Mouse (Mus musculus): ENCODE measurements around the gene Gm28035. TPM values are rescaled to one million over a fixed set of nuclear protein-coding genes. Genes with fewer than 3 reads are reported as not detected.
A peak's percentile ranks its signal among the peaks of the same experiment; 100 is the strongest.

Gene Gm28035
- polyA plus RNA-seq, 1 experiment from 2014 or later: 0.25 TPM

- Histone ChIP-seq H3K27me3 (ENCODE audit: control insufficient read depth, insufficient read depth, low read length) (no peaks in the 10 kb centered on the region), H3K4me1 (ENCODE audit: control insufficient read depth, insufficient read depth, low read length) (0 out of 2 replicates have a peak, but pooled peaks cover 12% of the 10 kb centered on the region), H3K4me2 (ENCODE audit: low read length) (no peak overlapping the region), H3K4me3 (replicated peaks; ENCODE audit: low read depth, low read length) (no peak overlapping the region), H3K27ac (replicated peaks; ENCODE audit: low read depth, low read length) (no peak overlapping the region), H3K9ac (replicated peaks; ENCODE audit: low read length) (no peak overlapping the region), H3K36me3 (ENCODE audit: control insufficient read depth, insufficient read depth, low read length) (peaks cover 70% of the 10 kb centered on the region), H3K9me3 (ENCODE audit: control insufficient read depth, low read length) (no peaks in the 10 kb centered on the region)
- ATAC-seq (ENCODE audit: low FRiP score, low TSS enrichment) (peak; percentile 53; the same call in 1 of the 2 replicates), DNase-seq (peak; percentile 78)
- WGBS: 58% methylated on average over 4 of the region's 4 CpGs
Measured at GRCm38 (mm10) chr2:30262840-30263441, 22.6 kb downstream of the Gm28035 start.

GRCm38 (mm10) chr2:30263811-30264210 lies 23.4 kb downstream of the Gm28035 start:
- 0 out of 2 replicates have a peak, but pooled peaks cover 12% of the 10 kb centered on the region for H3K4me1 ChIP-seq (ENCODE audit: control insufficient read depth, insufficient read depth, low read length)
- ATAC-seq (ENCODE audit: low FRiP score, low TSS enrichment) (no peak), DNase-seq (no peak)
- no peak overlapping the region for H3K27ac ChIP-seq (replicated peaks; ENCODE audit: low read depth, low read length)
- H3K27me3 ChIP-seq (ENCODE audit: control insufficient read depth, insufficient read depth, low read length): no peaks in the 10 kb centered on the region
- no peaks in the 10 kb centered on the region for H3K9me3 ChIP-seq (ENCODE audit: control insufficient read depth, low read length)
- no peak overlapping the region for H3K4me3 ChIP-seq (replicated peaks; ENCODE audit: low read depth, low read length)
- no peak overlapping the region for H3K9ac ChIP-seq (replicated peaks; ENCODE audit: low read length)
- H3K4me2 ChIP-seq (ENCODE audit: low read length): no peak overlapping the region
- 95% methylated on average over 6 of the region's 6 CpGs for WGBS
- H3K36me3 ChIP-seq (ENCODE audit: control insufficient read depth, insufficient read depth, low read length): peaks cover 68% of the 10 kb centered on the region

- DNase-seq (no peak), ATAC-seq (ENCODE audit: low FRiP score, low TSS enrichment) (no peak)
- H3K9ac ChIP-seq (replicated peaks; ENCODE audit: low read length): no peak overlapping the region
- H3K36me3 ChIP-seq (ENCODE audit: control insufficient read depth, insufficient read depth, low read length): peaks cover 57% of the 10 kb centered on the region
- peak overlapping the region; percentile 64 for H3K27ac ChIP-seq (replicated peaks; ENCODE audit: low read depth, low read length)
- H3K4me3 ChIP-seq (replicated peaks; ENCODE audit: low read depth, low read length): no peak overlapping the region
- no peaks in the 10 kb centered on the region for H3K27me3 ChIP-seq (ENCODE audit: control insufficient read depth, insufficient read depth, low read length)
- H3K4me2 ChIP-seq (ENCODE audit: low read length): no peak overlapping the region
- 75% methylated on average over 7 of the region's 7 CpGs for WGBS
- no peaks in the 10 kb centered on the region for H3K9me3 ChIP-seq (ENCODE audit: control insufficient read depth, low read length)
- 0 out of 2 replicates have a peak, but pooled peaks cover 12% of the 10 kb centered on the region for H3K4me1 ChIP-seq (ENCODE audit: control insufficient read depth, insufficient read depth, low read length)
Measured at GRCm38 (mm10) chr2:30264671-30265519, 24.5 kb downstream of the Gm28035 start.

GRCm38 (mm10) chr2:30265767-30266253 lies 25.4 kb downstream of the Gm28035 start, which contains the start of gene Phyhd1:
Phyhd1 (plus strand) TSS chr2:30266203.
- peak within 1 kb of the TSS; percentile 64 for H3K27ac ChIP-seq (replicated peaks; ENCODE audit: low read depth, low read length)
- no peak within 1 kb of the TSS for H3K4me2 ChIP-seq (ENCODE audit: low read length)
- H3K4me3 ChIP-seq (replicated peaks; ENCODE audit: low read depth, low read length): no peak within 1 kb of the TSS
- 0 out of 2 replicates have a peak within 1 kb of the TSS, but pooled peaks have one; percentile 12 for H3K9ac ChIP-seq (replicated peaks; ENCODE audit: low read length)
- no peaks in the 10 kb centered on the region for H3K9me3 ChIP-seq (ENCODE audit: control insufficient read depth, low read length)
- WGBS: 29% methylated on average over 5 of the region's 5 CpGs
- ATAC-seq (ENCODE audit: low FRiP score, low TSS enrichment) (no peak), DNase-seq (peak; percentile 44)
- H3K27me3 ChIP-seq (ENCODE audit: control insufficient read depth, insufficient read depth, low read length): no peaks in the 10 kb centered on the region
- 0 out of 2 replicates have a peak, but pooled peaks cover 12% of the 10 kb centered on the region for H3K4me1 ChIP-seq (ENCODE audit: control insufficient read depth, insufficient read depth, low read length)
- peaks cover 48% of the 10 kb centered on the region for H3K36me3 ChIP-seq (ENCODE audit: control insufficient read depth, insufficient read depth, low read length)

GRCm38 (mm10) chr2:30266392-30266941 lies 26.1 kb downstream of the Gm28035 start:
- Histone ChIP-seq H3K27ac (replicated peaks; ENCODE audit: low read depth, low read length) (peak overlapping the region; percentile 64), H3K9ac (replicated peaks; ENCODE audit: low read length) (0 out of 2 replicates have a peak overlapping the region, but pooled peaks have one; percentile 12), H3K4me1 (ENCODE audit: control insufficient read depth, insufficient read depth, low read length) (0 out of 2 replicates have a peak, but pooled peaks cover 12% of the 10 kb centered on the region), H3K9me3 (ENCODE audit: control insufficient read depth, low read length) (no peaks in the 10 kb centered on the region), H3K36me3 (ENCODE audit: control insufficient read depth, insufficient read depth, low read length) (peaks cover 42% of the 10 kb centered on the region), H3K27me3 (ENCODE audit: control insufficient read depth, insufficient read depth, low read length) (no peaks in the 10 kb centered on the region), H3K4me2 (ENCODE audit: low read length) (no peak overlapping the region), H3K4me3 (replicated peaks; ENCODE audit: low read depth, low read length) (no peak overlapping the region)
- peak; percentile 43 for DNase-seq
- WGBS: 14% methylated on average over 4 of the region's 4 CpGs
- no peak for ATAC-seq (ENCODE audit: low FRiP score, low TSS enrichment)

GRCm38 (mm10) chr2:30267466-30267865 lies 27.1 kb downstream of the Gm28035 start:
- no peaks in the 10 kb centered on the region for H3K27me3 ChIP-seq (ENCODE audit: control insufficient read depth, insufficient read depth, low read length)
- H3K9ac ChIP-seq (replicated peaks; ENCODE audit: low read length): no peak overlapping the region
- no peak overlapping the region for H3K4me2 ChIP-seq (ENCODE audit: low read length)
- H3K4me3 ChIP-seq (replicated peaks; ENCODE audit: low read depth, low read length): no peak overlapping the region
- ATAC-seq (ENCODE audit: low FRiP score, low TSS enrichment) (no peak), DNase-seq (no peak)
- H3K4me1 ChIP-seq (ENCODE audit: control insufficient read depth, insufficient read depth, low read length): 0 out of 2 replicates have a peak, but pooled peaks cover 12% of the 10 kb centered on the region
- H3K27ac ChIP-seq (replicated peaks; ENCODE audit: low read depth, low read length): no peak overlapping the region
- H3K36me3 ChIP-seq (ENCODE audit: control insufficient read depth, insufficient read depth, low read length): peaks cover 32% of the 10 kb centered on the region
- WGBS: 94% methylated on average over 2 of the region's 2 CpGs
- no peaks in the 10 kb centered on the region for H3K9me3 ChIP-seq (ENCODE audit: control insufficient read depth, low read length)

GRCm38 (mm10) chr2:30268371-30268770 lies 28.0 kb downstream of the Gm28035 start:
- Histone ChIP-seq H3K27ac (replicated peaks; ENCODE audit: low read depth, low read length) (no peak overlapping the region), H3K36me3 (ENCODE audit: control insufficient read depth, insufficient read depth, low read length) (peaks cover 28% of the 10 kb centered on the region), H3K9ac (replicated peaks; ENCODE audit: low read length) (no peak overlapping the region), H3K4me3 (replicated peaks; ENCODE audit: low read depth, low read length) (no peak overlapping the region), H3K9me3 (ENCODE audit: control insufficient read depth, low read length) (no peaks in the 10 kb centered on the region), H3K27me3 (ENCODE audit: control insufficient read depth, insufficient read depth, low read length) (no peaks in the 10 kb centered on the region), H3K4me1 (ENCODE audit: control insufficient read depth, insufficient read depth, low read length) (0 out of 2 replicates have a peak, but pooled peaks cover 12% of the 10 kb centered on the region), H3K4me2 (ENCODE audit: low read length) (no peak overlapping the region)
- no peak for DNase-seq
- WGBS: 61% methylated on average over 4 of the region's 4 CpGs
- ATAC-seq (ENCODE audit: low FRiP score, low TSS enrichment): no peak

- H3K4me1 ChIP-seq (ENCODE audit: control insufficient read depth, insufficient read depth, low read length): 0 out of 2 replicates have a peak, but pooled peaks cover 12% of the 10 kb centered on the region
- H3K36me3 ChIP-seq (ENCODE audit: control insufficient read depth, insufficient read depth, low read length): peaks cover 18% of the 10 kb centered on the region
- no peak overlapping the region for H3K9ac ChIP-seq (replicated peaks; ENCODE audit: low read length)
- no peak for ATAC-seq (ENCODE audit: low FRiP score, low TSS enrichment)
- DNase-seq: no peak
- no peaks in the 10 kb centered on the region for H3K27me3 ChIP-seq (ENCODE audit: control insufficient read depth, insufficient read depth, low read length)
- H3K9me3 ChIP-seq (ENCODE audit: control insufficient read depth, low read length): no peaks in the 10 kb centered on the region
- no peak overlapping the region for H3K27ac ChIP-seq (replicated peaks; ENCODE audit: low read depth, low read length)
- no peak overlapping the region for H3K4me3 ChIP-seq (replicated peaks; ENCODE audit: low read depth, low read length)
- no peak overlapping the region for H3K4me2 ChIP-seq (ENCODE audit: low read length)
- WGBS: 92% methylated on average over 17 of the region's 17 CpGs
Measured at GRCm38 (mm10) chr2:30269241-30269990, 29.0 kb downstream of the Gm28035 start.

All from midbrain, embryonic 14.5 days (tissue).